Mouse (Mus musculus): ENCODE data around the gene Ckap4. TPM values are rescaled to one million over a fixed set of nuclear protein-coding genes. Genes with fewer than 3 reads are reported as not detected.

Gene Ckap4
- polyA plus RNA-seq, 1 experiment from 2014 or later = 121 TPM

GRCm38 (mm10) chr10:84573671-84574420 lies 40.0 kb upstream of the Ckap4 start:
- H3K27me3 ChIP-seq (ENCODE audit: control insufficient read depth, insufficient read depth, low read length) = no peaks in the 10 kb centered on the region
- no peak overlapping the region for H3K9ac ChIP-seq (ENCODE audit: low read depth, low read length)
- no peak overlapping the region for H3K27ac ChIP-seq (ENCODE audit: low read depth, low read length)
- no peak overlapping the region for H3K4me3 ChIP-seq (ENCODE audit: low read length)
- H3K36me3 ChIP-seq (ENCODE audit: control insufficient read depth, insufficient read depth, low read length) = no peaks in the 10 kb centered on the region
- peaks cover 7% of the 10 kb centered on the region; the same call in 1 of the 2 replicates for H3K4me1 ChIP-seq (ENCODE audit: control insufficient read depth, insufficient read depth, low read length)
- 77% methylated on average over 5 of the region's 5 CpGs for WGBS
- no peak overlapping the region for H3K4me2 ChIP-seq (replicated peaks; ENCODE audit: low read depth, low read length)
- no peak for ATAC-seq (ENCODE audit: low FRiP score, low TSS enrichment)
- H3K9me3 ChIP-seq (ENCODE audit: control insufficient read depth, low read length) = no peaks in the 10 kb centered on the region

DNA sequence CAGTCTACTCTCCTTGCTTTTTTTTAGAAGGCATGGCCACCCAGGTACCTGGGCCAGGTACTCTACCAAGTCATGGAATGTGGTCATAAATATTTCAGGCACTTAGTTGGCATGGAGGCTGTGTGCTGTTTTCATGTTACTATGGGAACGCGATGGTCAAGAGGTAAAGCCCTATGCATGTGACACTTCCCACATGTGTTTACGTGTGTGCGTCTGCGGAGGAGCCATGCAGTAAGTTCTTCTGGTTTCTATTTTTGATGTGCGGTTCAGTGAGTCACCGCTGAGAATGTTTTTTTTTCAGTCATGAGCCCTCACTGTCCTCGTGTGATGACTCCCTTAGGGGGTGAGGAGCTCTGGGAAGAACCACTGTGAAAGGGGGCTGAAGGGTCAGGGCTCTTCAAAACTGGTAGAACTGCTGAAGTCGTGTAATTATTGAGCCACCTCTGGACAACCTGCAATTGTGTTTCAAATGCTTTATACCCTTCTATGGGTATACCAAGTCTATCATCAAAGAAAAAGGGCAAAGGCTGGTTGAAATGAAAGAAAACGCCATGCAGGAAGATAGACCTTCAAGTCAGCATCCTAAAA lies 37.3 kb upstream of the Ckap4 start:
- H3K4me3 ChIP-seq (ENCODE audit: low read length) = no peak overlapping the region
- ATAC-seq (ENCODE audit: low FRiP score, low TSS enrichment) = no peak
- WGBS = 83% methylated on average over 10 of the region's 10 CpGs

GRCm38 (mm10) chr10:84564427-84564826 lies 30.6 kb upstream of the Ckap4 start:
- WGBS = 77% methylated on average over 8 of the region's 8 CpGs
- ATAC-seq (ENCODE audit: low FRiP score, low TSS enrichment) = no peak

More for the DNA sequence above, 37.3 kb upstream of the Ckap4 start:
- no peak overlapping the region for H3K9ac ChIP-seq (ENCODE audit: low read depth, low read length)
- H3K27ac ChIP-seq (ENCODE audit: low read depth, low read length) = no peak overlapping the region
- H3K4me2 ChIP-seq (replicated peaks; ENCODE audit: low read depth, low read length) = no peak overlapping the region
- H3K4me1 ChIP-seq (ENCODE audit: control insufficient read depth, insufficient read depth, low read length) = no peaks in the 10 kb centered on the region
- no peaks in the 10 kb centered on the region for H3K9me3 ChIP-seq (ENCODE audit: control insufficient read depth, low read length)
- no peaks in the 10 kb centered on the region for H3K36me3 ChIP-seq (ENCODE audit: control insufficient read depth, insufficient read depth, low read length)
- H3K27me3 ChIP-seq (ENCODE audit: control insufficient read depth, insufficient read depth, low read length) = no peaks in the 10 kb centered on the region

GRCm38 (mm10) chr10:84562567-84563554 lies 29.0 kb upstream of the Ckap4 start:
- no peaks in the 10 kb centered on the region for H3K36me3 ChIP-seq (ENCODE audit: control insufficient read depth, insufficient read depth, low read length)
- H3K27ac ChIP-seq (ENCODE audit: low read depth, low read length) = no peak overlapping the region
- 0 out of 2 replicates have a peak, but pooled peaks cover 2% of the 10 kb centered on the region for H3K9me3 ChIP-seq (ENCODE audit: control insufficient read depth, low read length)
- H3K4me3 ChIP-seq (ENCODE audit: low read length) = no peak overlapping the region
- H3K4me2 ChIP-seq (replicated peaks; ENCODE audit: low read depth, low read length) = no peak overlapping the region
- no peaks in the 10 kb centered on the region for H3K4me1 ChIP-seq (ENCODE audit: control insufficient read depth, insufficient read depth, low read length)
- peak; percentile 68; the same call in 1 of the 2 replicates for ATAC-seq (ENCODE audit: low FRiP score, low TSS enrichment)
- H3K27me3 ChIP-seq (ENCODE audit: control insufficient read depth, insufficient read depth, low read length) = no peaks in the 10 kb centered on the region
- 61% methylated on average over 13 of the region's 13 CpGs for WGBS
- H3K9ac ChIP-seq (ENCODE audit: low read depth, low read length) = no peak overlapping the region

More at GRCm38 (mm10) chr10:84564427-84564826, 30.6 kb upstream of the Ckap4 start:
- H3K36me3 ChIP-seq (ENCODE audit: control insufficient read depth, insufficient read depth, low read length) = no peaks in the 10 kb centered on the region
- no peak overlapping the region for H3K9ac ChIP-seq (ENCODE audit: low read depth, low read length)
- H3K4me2 ChIP-seq (replicated peaks; ENCODE audit: low read depth, low read length) = no peak overlapping the region
- H3K27me3 ChIP-seq (ENCODE audit: control insufficient read depth, insufficient read depth, low read length) = no peaks in the 10 kb centered on the region
- no peak overlapping the region for H3K27ac ChIP-seq (ENCODE audit: low read depth, low read length)
- no peak overlapping the region for H3K4me3 ChIP-seq (ENCODE audit: low read length)
- no peaks in the 10 kb centered on the region for H3K4me1 ChIP-seq (ENCODE audit: control insufficient read depth, insufficient read depth, low read length)
- no peaks in the 10 kb centered on the region for H3K9me3 ChIP-seq (ENCODE audit: control insufficient read depth, low read length)

DNA sequence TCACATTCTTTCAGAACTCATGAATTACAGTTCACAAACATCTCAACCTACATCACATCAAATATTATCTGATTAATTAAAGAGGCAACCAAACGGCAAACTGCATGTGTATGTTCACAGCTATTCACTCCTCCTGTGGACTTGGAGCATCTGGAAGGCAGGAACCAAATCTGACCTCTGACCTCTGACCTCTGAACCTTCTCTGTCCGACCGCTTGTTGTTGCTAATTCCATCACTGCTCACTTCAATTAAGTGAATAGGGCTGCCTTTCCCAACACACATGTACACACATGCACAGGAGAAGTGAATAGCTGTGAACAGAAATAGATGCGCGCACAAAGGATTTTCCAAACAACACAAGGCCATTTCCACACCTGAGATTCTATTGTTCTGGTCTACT lies 28.3 kb upstream of the Ckap4 start:
- Histone ChIP-seq H3K9ac (ENCODE audit: low read depth, low read length) (no peak overlapping the region), H3K27me3 (ENCODE audit: control insufficient read depth, insufficient read depth, low read length) (no peaks in the 10 kb centered on the region), H3K36me3 (ENCODE audit: control insufficient read depth, insufficient read depth, low read length) (no peaks in the 10 kb centered on the region), H3K4me3 (ENCODE audit: low read length) (no peak overlapping the region), H3K9me3 (ENCODE audit: control insufficient read depth, low read length) (0 out of 2 replicates have a peak, but pooled peaks cover 2% of the 10 kb centered on the region), H3K4me1 (ENCODE audit: control insufficient read depth, insufficient read depth, low read length) (no peaks in the 10 kb centered on the region), H3K27ac (ENCODE audit: low read depth, low read length) (no peak overlapping the region), H3K4me2 (replicated peaks; ENCODE audit: low read depth, low read length) (no peak overlapping the region)
- no peak for ATAC-seq (ENCODE audit: low FRiP score, low TSS enrichment)
- 67% methylated on average over 5 of the region's 5 CpGs for WGBS

- no peak overlapping the region for H3K4me2 ChIP-seq (replicated peaks; ENCODE audit: low read depth, low read length)
- no peak for ATAC-seq (ENCODE audit: low FRiP score, low TSS enrichment)
- no peaks in the 10 kb centered on the region for H3K36me3 ChIP-seq (ENCODE audit: control insufficient read depth, insufficient read depth, low read length)
- no peak overlapping the region for H3K9ac ChIP-seq (ENCODE audit: low read depth, low read length)
- no peaks in the 10 kb centered on the region for H3K4me1 ChIP-seq (ENCODE audit: control insufficient read depth, insufficient read depth, low read length)
- no peaks in the 10 kb centered on the region for H3K27me3 ChIP-seq (ENCODE audit: control insufficient read depth, insufficient read depth, low read length)
- 86% methylated on average over 4 of the region's 4 CpGs for WGBS
- no peak overlapping the region for H3K4me3 ChIP-seq (ENCODE audit: low read length)
- no peak overlapping the region for H3K27ac ChIP-seq (ENCODE audit: low read depth, low read length)
- H3K9me3 ChIP-seq (ENCODE audit: control insufficient read depth, low read length) = 0 out of 2 replicates have a peak, but pooled peaks cover 2% of the 10 kb centered on the region
Measured at GRCm38 (mm10) chr10:84559986-84560385, 26.1 kb upstream of the Ckap4 start.

DNA sequence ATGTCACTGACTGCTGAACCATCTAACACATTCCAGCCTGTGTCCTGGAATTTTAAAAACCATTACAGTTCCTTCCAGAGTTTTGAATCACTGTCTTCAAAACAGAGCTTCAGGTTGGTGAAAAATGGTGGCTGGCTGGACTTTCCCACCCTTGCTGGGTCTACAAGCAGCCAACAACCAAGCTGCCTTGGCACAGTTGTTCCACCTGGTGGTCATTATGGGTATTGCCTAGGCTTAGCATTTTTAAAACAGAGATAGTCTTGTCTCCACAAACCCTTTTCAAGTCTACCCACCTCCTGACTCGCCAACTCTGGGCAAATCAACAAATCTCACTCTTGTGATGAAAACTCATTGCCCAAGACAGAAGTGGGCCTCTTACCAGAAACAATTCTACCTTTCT lies 24.6 kb upstream of the Ckap4 start:
- Histone ChIP-seq H3K4me3 (ENCODE audit: low read length) (no peak overlapping the region), H3K4me1 (ENCODE audit: control insufficient read depth, insufficient read depth, low read length) (no peaks in the 10 kb centered on the region), H3K27me3 (ENCODE audit: control insufficient read depth, insufficient read depth, low read length) (no peaks in the 10 kb centered on the region), H3K36me3 (ENCODE audit: control insufficient read depth, insufficient read depth, low read length) (no peaks in the 10 kb centered on the region), H3K27ac (ENCODE audit: low read depth, low read length) (no peak overlapping the region), H3K9me3 (ENCODE audit: control insufficient read depth, low read length) (0 out of 2 replicates have a peak, but pooled peaks cover 2% of the 10 kb centered on the region), H3K9ac (ENCODE audit: low read depth, low read length) (no peak overlapping the region), H3K4me2 (replicated peaks; ENCODE audit: low read depth, low read length) (no peak overlapping the region)
- WGBS = 92% methylated on average over 1 of the region's 1 CpGs
- ATAC-seq (ENCODE audit: low FRiP score, low TSS enrichment) = no peak

- Histone ChIP-seq H3K9me3 (ENCODE audit: control insufficient read depth, low read length) (0 out of 2 replicates have a peak, but pooled peaks cover 2% of the 10 kb centered on the region), H3K9ac (ENCODE audit: low read depth, low read length) (no peak overlapping the region), H3K4me2 (replicated peaks; ENCODE audit: low read depth, low read length) (no peak overlapping the region), H3K4me1 (ENCODE audit: control insufficient read depth, insufficient read depth, low read length) (no peaks in the 10 kb centered on the region), H3K27ac (ENCODE audit: low read depth, low read length) (no peak overlapping the region), H3K4me3 (ENCODE audit: low read length) (no peak overlapping the region), H3K36me3 (ENCODE audit: control insufficient read depth, insufficient read depth, low read length) (no peaks in the 10 kb centered on the region), H3K27me3 (ENCODE audit: control insufficient read depth, insufficient read depth, low read length) (no peaks in the 10 kb centered on the region)
- no peak for ATAC-seq (ENCODE audit: low FRiP score, low TSS enrichment)
- 72% methylated on average over 2 of the region's 2 CpGs for WGBS
Measured at GRCm38 (mm10) chr10:84556120-84556519, 22.3 kb upstream of the Ckap4 start.

All from kidney, embryonic 14.5 days (tissue).